Mouse (Mus musculus): ENCODE measurements at regions not wholly inside any gene's neighbourhood (a gene's known extent, or its start where the extent isn't known, plus 50 kb on each side); places are given as distances from the start of the nearest gene placed in this dataset.

DNA sequence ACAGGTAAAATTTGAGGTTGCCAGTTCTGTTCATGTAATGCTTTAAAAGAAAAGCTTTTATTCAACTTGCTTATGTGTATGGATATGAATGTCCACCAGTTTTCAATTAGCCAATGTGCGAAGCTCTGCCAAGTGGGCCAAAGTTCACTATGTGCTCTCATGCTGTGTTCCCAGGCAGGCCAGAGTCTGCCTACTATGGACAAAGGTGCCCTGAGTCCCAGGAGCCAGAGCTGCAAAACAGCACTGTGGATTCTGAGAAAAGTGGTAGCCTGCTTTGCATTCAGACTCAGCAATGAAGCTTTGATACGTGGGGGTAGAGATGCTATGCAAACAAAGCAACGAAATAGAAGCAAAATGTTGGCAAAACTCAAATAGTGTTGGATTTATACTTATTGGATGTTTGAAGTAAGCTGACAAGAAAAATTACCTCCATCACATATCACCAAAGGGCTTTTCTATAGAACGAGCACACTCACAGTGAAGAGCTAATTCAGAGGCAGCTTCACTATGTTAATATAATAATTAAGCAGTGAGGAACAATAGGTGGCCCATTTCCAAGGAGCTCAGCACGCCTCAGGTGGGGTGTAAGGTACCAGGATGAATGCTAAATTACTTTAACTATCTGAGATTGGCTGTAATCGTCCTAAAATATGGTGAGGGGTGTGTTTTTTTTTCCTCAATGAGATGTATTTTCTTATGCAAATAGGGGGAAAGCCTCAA lies 318.2 kb upstream of the Zeb2 start:
- ATAC-seq (replicated peaks; ENCODE audit: low read depth, poor library complexity, severe bottlenecking), result no peak

- no peak; the same call in 1 of the 2 replicates for ATAC-seq (replicated peaks; ENCODE audit: low read depth, poor library complexity, severe bottlenecking)
Observed at GRCm38 (mm10) chr2:45434789-45435188, 317.6 kb upstream of the Zeb2 start.

DNA sequence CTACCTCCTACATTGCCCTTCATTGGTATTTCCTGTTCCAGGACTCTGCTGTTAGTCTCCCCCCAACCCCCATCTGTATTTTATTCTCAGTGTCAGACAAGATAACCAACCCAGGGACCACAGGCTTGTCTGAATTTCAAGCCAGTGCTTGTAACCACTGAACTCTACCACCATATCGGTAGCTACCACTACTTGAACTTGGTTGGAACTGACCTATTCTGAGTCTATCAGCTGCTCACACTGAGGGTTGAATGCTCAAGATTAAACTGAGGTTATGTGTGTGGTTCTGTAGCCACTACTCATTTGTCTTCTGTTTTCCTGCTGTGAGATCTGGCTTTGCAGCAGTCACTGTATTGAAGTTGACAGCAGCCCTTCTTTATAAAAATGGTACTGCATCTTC lies 317.0 kb upstream of the Zeb2 start:
- ATAC-seq (replicated peaks; ENCODE audit: low read depth, poor library complexity, severe bottlenecking), result peak; percentile 98

GRCm38 (mm10) chr2:45431366-45431765 lies 314.2 kb upstream of the Zeb2 start:
- no peak for ATAC-seq (replicated peaks; ENCODE audit: low read depth, poor library complexity, severe bottlenecking)

GRCm38 (mm10) chr2:45421774-45422173 lies 304.6 kb upstream of the Zeb2 start:
- no peak for ATAC-seq (replicated peaks; ENCODE audit: low read depth, poor library complexity, severe bottlenecking)

GRCm38 (mm10) chr2:45408136-45408535 lies 290.9 kb upstream of the Zeb2 start:
- no peak for ATAC-seq (replicated peaks; ENCODE audit: low read depth, poor library complexity, severe bottlenecking)

DNA sequence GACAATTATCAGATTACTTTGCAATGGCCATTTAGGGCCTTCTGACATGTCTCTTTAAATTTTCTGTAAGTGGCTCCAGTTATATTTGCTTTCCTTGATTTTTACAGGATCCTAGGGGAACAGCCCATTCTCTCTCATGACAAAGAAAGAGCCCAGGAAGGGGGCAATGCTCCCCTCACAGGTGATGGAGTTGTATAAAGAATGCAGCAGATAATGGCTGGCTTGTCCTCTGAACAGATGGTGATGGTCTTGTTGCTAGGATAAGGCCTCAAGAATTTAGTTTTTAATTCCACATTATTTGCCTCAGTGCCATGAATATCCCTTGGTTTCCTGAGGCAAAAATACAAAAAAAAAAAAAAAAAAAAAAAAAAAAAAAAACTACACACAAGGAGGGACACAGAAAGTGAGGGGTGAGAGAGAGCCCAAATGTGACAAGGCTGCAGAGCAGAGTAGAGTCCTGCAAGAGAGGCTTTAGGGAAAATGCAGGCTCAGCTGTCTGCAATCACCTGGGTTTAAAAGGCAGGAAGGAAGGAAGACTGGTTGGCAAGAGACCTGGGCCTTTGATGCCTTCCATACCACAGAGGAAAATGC lies 272.8 kb upstream of the Zeb2 start:
- ATAC-seq (replicated peaks; ENCODE audit: low read depth, poor library complexity, severe bottlenecking), result no peak

DNA sequence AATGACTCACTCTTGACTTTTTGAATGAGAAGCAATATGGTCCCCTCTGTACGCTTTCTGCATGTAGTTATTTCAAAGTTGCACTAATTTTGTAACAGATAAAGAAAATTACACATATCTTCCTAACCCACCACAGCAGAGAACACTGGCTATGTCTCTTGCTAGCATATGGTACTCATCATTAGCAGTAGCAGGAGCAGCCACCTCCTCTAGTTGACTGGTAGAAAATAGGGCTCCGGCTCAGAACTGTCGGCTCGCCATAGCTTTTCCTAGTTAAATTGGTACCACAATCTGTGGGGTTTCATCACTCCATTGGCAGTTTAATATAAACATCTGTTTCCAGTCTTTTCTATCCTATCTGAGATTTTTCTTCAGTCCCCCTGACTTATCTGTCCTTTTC lies 254.1 kb upstream of the Zeb2 start:
- ATAC-seq (replicated peaks; ENCODE audit: low read depth, poor library complexity, severe bottlenecking), result no peak

DNA sequence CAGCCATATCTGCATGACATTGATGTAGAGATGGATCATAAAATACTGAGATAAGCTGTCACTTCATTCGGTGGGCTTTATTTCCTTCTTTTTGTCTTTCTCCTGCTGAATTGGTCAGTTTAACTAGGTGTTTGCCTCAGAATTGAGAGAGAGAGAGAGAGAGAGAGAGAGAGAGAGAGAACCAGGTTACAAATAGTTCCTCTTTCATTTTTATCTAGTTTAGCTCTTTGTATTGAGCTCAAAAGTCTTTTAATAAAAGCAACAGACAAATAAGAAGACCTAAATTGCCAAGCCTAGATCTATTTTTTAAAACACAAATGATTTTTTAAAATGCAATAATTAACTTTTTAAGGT lies 253.4 kb upstream of the Zeb2 start:
- no peak for ATAC-seq (replicated peaks; ENCODE audit: low read depth, poor library complexity, severe bottlenecking)

GRCm38 (mm10) chr2:45369914-45370614 lies 252.9 kb upstream of the Zeb2 start:
- no peak for ATAC-seq (replicated peaks; ENCODE audit: low read depth, poor library complexity, severe bottlenecking)

DNA sequence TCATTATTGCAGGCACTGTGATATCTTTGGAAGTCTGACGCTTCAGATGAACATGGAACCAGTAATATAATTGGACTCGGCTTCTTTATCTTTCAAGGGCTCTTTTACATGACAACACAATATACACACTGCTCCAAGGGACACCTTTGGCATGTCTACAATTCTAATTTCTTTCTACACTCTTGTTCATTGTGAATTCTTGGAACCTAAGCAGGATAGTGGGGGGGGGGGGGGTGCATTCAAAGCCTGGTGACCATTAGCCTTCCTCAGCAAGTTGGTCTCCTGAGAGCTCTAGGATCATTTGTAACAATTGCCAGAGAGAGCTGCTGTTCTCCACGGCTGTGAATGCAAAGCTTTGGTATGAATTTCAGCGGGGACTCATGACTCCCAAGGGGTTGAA lies 252.2 kb upstream of the Zeb2 start:
- no peak for ATAC-seq (replicated peaks; ENCODE audit: low read depth, poor library complexity, severe bottlenecking)

GRCm38 (mm10) chr2:45367436-45368193 lies 250.4 kb upstream of the Zeb2 start:
- no peak for ATAC-seq (replicated peaks; ENCODE audit: low read depth, poor library complexity, severe bottlenecking)

- no peak for ATAC-seq (replicated peaks; ENCODE audit: low read depth, poor library complexity, severe bottlenecking)
Observed at GRCm38 (mm10) chr2:45357266-45357665, 240.1 kb upstream of the Zeb2 start.

- no peak for ATAC-seq (replicated peaks; ENCODE audit: low read depth, poor library complexity, severe bottlenecking)
Observed at GRCm38 (mm10) chr2:45356558-45357170, 239.5 kb upstream of the Zeb2 start.

DNA sequence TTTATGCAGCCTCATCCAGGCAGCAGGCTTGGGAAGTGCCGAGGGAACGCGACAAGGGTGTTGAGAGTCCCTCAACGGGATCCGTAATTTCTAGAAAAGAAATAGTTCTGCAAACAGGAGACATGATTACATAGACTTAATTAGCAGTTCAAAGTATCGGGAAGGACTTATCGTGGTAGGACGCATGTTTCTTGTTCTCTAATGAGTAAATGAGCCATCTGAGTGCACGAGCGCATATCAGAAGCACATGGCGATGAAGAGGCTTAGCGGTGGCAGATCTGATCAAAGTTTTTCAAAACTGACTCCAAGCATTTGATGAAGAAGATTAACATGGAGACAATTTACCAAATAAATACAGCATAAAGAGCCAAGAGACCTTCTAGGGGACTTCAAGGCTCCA lies 238.8 kb upstream of the Zeb2 start:
- ATAC-seq (replicated peaks; ENCODE audit: low read depth, poor library complexity, severe bottlenecking), result no peak

DNA sequence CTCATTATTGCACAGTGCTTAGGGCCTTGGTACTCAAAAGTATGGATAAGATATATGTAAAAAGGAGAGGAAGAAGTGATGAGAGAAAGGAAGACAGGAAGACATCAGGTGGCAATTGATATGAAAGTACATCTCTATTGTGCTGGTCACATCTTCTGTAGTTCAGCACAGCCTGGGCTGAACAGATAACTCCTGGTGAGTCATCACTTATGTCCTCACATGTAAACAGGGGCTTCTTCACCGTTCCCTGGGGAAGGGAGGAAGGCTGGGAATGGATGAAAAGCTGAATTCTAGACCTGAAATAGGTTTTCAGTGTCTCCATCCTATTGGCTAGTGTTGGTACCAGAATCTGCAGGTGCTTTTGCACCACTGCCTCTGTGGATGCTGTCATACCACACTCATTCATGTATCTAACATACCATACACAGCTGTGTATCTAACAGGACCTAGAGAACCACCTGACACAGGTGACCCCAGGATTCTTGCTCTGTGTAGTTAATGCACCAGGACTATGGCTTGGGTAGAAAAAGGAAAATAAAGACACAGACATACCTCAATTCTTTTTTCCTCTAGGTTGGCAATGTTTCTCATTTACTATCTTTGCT lies 234.4 kb upstream of the Zeb2 start:
- 0 out of 2 replicates have a peak, but pooled peaks have one; percentile 36 for ATAC-seq (replicated peaks; ENCODE audit: low read depth, poor library complexity, severe bottlenecking)

DNA sequence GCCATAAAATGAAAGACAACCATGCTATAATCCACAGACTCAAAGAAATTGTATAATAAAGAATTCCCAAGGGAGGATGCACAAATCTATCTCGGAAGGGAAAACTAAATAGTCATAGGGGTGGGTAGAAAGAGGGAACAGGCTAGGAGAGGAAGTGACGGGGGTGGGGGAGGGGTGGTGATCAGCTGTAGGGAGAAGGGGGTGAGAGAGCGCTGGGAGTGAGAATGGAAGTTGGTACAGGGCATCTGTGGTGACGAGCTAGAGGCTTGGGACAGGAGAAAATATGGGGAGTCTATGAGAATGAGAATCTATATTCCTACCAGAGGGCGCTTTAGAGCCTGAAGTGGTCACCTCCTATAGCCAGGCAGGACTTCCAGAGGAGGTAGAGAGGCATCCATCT lies 229.2 kb upstream of the Zeb2 start:
- no peak for ATAC-seq (replicated peaks; ENCODE audit: low read depth, poor library complexity, severe bottlenecking)

DNA sequence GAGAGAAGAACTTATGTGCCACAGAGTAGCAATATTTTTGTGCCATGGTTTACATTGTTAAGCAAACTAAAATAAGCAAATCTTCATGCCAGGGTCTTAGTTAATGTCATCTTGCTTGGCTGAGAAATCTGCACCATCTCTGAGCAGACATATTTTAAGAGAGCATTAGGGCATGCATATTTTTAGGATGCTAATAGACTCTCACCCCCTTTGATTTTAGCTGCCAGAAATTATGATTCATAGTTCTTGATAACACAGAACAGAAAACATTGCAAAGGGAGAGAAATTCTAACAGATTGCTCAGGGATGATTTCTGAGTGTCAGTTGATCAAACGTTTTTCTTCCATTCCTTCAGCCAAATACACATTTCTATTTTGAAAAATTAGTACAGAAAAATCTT lies 222.7 kb upstream of the Zeb2 start:
- no peak for ATAC-seq (replicated peaks; ENCODE audit: low read depth, poor library complexity, severe bottlenecking)

DNA sequence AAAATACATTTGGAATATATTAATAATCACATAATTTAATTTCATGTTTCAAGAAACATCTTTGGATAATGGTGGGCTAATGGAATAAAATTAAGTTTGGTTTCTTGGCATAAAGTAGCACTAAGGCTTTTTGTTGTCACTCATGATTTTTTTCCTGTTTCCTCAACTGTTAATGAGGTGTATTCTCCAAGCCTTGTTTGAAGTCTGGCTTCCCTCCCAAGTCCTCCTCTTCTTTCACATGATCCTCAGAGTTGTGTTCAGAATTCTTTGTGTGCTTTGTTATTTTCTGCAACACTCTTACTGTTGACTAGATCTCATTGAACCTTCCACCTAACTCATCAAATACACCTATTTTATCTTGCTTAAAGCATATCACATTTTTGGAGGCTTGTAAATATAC lies 221.6 kb upstream of the Zeb2 start:
- no peak for ATAC-seq (replicated peaks; ENCODE audit: low read depth, poor library complexity, severe bottlenecking)

DNA sequence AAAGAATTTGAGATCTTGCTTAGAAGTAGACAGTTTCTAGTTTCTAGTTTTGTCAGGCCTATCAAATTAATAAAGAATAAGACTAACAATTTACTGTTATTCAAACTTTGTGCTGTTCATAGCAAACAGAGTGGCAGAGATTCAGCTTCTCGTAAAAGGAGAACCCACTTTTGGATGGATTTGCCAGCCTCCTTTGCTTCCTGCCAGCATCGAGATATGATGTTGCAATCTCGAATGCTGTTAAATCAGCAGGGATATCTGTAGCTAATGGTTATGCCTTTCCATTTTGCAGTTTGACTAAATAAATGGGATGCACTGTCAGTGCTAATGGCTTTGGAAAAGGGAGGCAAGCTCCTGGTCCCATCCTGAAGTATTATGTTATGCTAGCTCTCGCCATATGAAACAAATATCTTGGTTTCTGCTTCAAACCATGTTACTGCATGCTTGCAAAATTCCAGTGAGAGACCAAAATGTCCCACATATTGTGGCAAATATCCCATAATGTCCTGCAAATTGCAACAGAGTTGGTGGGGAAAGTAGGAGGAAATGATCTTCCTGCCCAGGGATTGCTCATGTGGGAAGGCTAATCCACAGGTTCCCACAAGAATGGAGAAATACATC lies 199.9 kb upstream of the Zeb2 start:
- no peak for ATAC-seq (replicated peaks; ENCODE audit: low read depth, poor library complexity, severe bottlenecking)

Measured in common myeloid progenitor, adult 5-6 weeks (primary cell).